Mouse (Mus musculus) neutrophil, adult 5-6 weeks (primary cell): Measurements from ENCODE around the gene Mgat5. TPM values are rescaled to one million over a fixed set of nuclear protein-coding genes. Genes with fewer than 3 reads are reported as not detected.

Experiments used
- ATAC-seq: fragments of 151-379, 151-347 bp; 2 replicates; pipeline ENCODE4 v1.8.0; 2017; ENCODE audit warnings: mild to moderate bottlenecking, moderate TSS enrichment; ENCODE audit not compliant: insufficient number of reproducible peaks, poor library complexity, low FRiP score, severe bottlenecking; ENCODE audit errors: extremely low read depth
- total RNA-seq: library from RNA; stranded (forward); fragments of 200-1000 nt; gene quantifications from 2 replicates; pipeline ENCODE4 v1.2.3, GENCODE M21; 2017

The Mgat5 gene
- total RNA-seq, 1 experiment from 2014 or later: 15.1 TPM

DNA sequence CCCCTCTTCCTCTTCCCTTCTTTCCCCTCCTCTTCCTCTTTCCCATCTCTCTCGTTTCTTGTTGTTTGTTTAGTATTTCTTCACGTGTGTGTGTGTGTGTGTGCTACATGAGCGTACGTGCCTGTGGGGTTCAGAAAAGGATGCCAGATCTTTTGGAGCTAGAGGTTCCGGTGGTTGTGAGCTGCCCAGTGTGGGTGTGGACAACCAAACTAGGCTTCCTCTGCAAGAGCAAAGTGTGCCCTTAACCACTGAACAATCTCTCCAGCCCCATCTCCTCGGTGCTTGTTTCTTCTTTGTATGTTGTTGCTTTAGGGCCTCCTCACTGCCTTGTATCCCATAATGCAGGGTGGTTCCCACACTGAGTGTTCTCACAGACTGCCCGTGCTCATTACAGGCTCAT, 113.7 kb downstream of the Mgat5 start:
- no peak for ATAC-seq

DNA sequence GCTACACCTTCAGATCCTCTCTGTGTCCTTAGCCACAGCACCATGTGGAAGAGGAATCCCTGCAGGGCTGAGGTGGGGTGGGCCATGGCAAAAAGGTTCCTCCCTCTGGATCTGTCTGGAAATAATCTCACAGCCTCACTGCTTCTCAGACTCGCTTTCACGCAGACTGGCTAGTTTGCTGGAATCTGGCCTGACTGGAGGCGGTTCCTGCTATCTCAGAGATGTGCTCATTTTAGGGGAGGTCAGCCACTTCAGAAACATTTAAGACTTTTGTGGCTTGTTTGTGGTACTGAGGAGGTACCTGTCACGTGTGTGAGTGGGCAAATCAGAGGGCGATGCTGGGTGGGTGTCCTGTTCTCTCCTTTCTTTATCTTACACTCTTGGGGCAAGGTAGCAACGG, 115.0 kb downstream of the Mgat5 start:
- no peak for ATAC-seq

DNA sequence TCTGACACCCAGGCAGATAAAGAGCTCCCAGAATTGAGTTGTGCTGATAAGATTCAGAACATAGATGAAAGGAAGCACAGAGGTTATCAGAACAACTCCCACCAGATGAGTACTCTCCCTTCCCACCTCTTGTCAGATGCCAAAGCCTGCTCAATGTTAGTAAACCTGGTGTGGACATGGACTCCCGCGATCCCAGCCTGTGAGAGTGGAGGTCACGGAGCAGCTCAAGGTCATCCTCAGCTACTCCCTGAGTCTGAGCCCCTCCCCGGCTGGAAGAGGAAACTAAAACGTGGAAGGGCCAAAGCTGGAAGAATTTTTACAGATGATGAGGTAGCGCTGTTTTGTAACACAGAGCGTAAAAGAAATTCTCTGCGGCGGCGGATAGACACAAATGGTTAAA, 116.1 kb downstream of the Mgat5 start:
- no peak for ATAC-seq

DNA sequence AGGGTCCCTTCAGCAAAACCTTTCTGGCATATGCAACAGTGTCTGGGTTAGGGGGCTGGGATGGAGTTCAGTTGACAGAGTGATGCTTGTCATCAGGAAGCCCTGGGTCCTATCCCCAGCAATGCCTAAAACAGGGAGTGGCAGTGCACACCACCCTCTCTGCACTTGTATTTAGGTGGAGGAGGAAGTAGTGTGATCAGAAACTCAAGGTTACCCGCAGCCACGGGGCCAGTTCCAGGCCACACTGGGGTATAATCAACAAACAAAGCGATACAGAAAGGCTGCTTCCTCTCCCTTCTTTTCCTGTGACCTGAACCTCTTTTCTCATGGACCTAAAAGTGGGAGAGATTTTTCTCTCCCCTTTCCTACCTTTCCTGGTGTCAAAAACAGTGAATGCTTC, 116.8 kb downstream of the Mgat5 start:
- ATAC-seq: no peak

DNA sequence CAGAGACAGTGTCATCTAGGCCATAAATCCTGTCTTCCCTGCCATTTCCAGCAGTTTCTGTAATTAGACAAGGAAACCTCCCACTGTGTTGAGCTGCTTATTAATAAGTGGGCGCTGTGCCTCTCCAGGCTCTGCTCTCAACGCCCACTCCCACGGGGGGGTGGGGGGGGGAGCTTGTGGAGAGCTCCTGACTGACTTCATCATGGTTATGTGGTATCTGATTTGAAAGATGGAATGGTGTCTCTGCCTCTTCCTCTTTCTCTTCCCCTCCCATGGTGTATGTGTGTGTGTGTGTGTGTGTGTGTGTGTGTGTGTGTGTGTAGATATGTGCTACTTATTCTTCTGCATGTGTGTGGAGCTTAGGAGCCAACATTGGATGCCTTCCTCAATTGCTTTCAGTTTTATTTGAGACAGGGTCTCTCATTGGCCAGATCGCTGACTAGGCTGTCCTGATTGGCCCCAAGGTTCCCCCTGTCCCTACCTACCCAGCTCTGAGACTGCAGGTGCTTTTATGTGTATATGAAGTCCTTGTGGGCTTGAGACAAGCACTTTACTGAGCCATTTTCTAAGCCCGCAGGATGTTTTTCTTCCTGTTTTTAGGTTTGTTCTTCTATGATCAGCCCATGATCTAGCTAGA, 117.5 kb downstream of the Mgat5 start:
- peak; percentile 62 for ATAC-seq

DNA sequence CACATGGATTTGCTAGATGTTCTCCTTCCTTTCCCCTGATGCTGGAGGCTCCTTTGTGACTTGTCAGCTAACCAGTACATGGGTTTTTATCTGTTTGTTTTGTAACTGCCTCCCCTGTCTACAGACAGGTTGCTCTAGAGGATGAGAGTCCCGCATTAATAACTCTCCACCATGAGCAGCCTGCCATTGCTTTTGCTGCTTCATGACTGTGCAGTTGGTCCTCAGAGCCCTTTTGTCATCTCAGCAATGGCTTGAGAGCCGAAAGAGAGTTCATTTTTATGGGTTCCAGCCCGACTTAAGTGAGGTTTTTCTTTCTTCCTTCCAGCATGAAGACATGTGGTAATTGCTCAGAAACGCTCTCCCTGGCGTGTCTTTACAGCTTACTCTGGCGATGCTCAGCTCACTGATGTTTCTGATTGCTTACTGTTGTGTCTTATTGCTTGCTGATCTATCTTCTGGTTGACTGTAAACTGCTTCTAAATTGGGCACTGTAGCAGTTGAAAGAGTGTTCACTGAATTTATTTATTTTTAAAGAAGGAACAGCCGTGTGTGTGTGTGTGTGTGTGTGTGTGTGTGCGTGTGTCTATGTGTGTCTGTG, 120.9 kb downstream of the Mgat5 start:
- ATAC-seq: no peak

DNA sequence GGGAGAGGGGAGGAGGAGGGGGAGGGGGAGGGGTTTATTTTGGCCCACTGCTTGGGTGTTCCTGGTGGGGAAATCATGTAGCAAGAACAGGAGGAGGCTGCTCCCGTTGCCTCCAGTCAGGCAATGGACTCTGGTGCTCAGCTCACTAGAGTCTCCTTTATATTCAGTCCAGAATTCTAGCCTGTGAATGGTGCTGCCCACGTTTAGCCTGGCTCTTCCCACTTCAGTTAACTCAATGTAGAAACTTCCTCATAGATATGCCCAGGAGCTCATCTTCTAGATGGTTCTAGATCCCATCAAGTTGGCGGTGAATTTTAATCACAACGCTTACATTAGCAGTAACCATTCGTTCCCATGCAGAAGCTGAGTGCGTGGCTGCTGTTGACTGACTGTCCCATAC, 123.0 kb downstream of the Mgat5 start:
- ATAC-seq: no peak

DNA sequence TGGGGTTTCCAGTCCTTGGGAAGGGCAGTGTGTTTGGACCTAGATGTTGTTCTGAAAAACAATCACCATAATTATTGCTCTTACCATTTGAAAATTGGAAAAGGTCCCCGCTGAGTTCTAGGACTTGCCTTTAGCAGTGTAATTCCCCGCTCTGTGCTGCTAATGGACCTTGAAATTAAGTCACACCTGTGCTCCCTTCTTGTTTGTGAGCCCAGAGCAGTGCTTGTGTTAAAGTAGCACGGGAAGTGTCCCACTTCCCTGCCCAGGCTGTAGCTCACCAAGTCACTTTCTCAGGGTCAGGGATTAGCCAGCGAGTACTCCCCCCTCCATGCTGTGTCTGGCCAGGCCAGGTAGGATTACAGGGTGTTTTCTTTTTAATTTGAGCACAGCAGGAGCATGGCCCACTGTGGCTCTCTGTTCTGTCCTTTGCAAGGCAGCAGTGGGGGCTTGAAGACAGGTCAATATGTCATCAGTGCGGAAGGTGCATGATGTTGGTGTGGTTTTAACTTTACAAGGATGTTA, 123.6 kb downstream of the Mgat5 start:
- ATAC-seq: no peak

DNA sequence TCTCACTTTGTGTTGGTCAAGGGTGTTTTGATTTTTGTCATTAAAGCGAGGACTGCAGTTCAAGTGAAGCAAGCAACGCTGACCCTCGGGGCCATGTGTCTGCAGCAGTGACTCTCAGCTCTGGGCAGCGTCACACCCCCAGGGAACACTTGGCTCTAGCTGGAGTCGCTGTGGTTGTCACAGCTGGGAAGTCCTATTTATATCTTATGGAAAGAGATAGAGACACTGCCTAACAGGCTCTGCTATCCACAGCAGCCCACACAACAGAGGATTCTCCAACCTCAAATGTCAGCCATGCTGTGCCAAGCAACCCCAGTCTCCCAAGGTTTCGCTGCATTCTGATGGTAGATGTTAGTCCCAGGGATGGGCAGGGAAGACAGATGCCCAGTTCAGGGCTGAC, 125.0 kb downstream of the Mgat5 start:
- no peak for ATAC-seq

DNA sequence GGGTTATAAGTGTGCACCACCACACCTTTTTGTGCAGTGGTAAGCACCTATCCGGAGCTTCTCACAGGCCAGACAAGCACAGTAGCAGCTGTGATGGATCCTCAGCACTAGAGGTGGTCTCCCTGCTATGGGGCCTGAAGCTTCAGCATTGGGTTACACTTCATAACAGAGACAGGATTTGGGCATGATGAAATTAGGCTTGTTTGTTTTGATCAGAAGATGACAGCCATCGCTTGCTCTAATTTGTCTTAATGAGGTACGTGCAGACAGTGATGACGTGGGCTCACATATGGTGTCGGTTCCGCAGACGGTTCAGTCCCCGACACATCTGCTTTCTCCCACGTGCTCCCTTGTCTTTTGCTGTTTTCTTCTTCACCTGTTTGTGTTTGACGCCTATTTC, 132.9 kb downstream of the Mgat5 start:
- ATAC-seq: no peak

DNA sequence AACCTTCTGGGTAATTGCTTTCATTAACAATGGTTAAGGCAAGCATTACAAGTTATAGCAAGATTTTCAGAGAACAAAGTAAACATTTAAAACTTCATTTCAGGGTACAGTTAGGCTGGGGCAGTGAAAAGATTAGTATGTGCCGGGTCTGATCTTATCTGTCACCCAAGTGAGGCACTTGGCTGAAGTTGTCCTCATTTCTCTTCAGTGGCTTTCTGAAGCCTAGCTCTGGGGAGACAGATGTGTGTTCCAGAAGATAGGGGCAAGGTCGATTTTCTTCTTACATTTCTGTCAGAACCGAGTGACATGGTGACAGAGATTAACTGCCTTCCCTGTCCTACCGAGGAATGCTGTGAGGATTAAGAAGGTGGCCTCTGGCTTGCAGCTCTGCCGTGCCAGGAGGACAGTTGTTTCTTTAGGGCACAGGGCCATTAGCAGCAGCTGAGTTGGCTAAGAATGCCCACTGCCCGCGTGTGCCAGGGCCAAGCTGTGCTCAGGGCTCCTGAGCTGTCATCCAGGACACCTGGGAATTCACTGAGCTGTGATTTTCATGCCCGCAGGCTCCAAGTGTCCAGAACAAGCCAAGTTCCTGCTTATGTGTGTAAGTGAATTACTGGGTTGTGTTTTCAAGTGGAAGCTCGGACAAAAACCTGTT, 134.1 kb downstream of the Mgat5 start:
- ATAC-seq: no peak

DNA sequence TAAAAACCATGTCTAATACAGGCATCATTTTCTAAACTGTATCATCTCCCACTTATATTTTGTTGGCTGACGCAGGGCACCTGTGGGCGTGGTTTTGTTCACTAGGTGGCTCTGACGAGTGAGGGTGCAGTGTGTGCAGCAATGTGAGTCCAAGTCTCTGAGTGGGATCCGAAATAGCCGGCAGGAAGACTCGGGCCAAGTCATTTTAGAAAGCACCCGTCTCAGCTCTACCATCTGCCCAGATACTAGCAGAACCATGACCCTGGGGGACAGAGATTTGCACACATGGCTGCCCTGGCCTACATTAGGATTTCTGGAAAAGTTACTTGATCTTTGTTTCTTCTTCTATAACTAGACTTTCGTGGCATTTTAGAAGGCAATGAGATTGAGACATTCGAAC, 135.5 kb downstream of the Mgat5 start:
- no peak for ATAC-seq

DNA sequence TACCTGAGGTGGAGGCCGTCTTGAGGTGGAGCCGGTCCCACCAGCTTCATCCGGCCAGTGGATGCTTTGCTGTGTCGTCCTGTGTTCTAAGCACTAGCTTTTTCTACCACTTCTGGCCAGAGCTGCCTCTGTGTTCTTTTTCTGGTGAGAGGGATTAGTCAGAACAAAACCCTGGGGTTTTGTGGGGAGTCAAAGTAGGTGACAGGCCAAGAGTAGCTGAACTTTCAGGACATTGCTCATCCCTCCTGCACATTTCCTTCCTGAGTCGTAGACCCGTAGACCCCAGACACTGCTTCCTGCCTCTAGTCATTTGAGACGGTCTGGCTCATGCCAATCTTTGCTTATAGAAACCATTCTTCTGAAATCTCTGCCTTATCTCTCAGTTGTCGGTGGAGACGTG, 140.1 kb downstream of the Mgat5 start:
- ATAC-seq: no peak

DNA sequence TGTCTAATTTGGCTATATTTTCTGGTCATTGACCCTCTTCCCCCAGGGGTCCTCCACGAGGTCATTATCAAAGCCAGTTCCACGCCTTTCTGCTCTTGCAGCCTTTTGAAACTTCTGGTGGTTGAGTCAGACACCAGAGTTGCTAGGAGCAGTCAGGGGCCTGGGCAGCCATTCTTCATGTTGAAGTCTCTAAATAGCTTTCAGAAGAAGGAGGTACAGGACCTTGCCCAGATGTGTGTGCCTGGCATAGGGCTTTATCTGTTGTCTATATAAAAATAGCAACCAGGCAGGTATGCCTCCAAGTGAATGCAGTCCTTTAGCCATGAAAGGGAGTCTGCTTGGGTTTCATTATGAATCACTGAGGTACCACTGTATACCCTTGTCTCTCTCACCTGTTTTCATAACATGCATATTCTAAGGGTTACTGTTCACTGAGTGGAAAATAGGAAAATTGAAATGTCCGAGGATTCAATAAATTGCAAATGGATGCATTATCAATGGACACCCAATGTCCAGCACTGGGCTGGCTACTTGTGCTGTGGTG, 141.9 kb downstream of the Mgat5 start:
- no peak for ATAC-seq

DNA sequence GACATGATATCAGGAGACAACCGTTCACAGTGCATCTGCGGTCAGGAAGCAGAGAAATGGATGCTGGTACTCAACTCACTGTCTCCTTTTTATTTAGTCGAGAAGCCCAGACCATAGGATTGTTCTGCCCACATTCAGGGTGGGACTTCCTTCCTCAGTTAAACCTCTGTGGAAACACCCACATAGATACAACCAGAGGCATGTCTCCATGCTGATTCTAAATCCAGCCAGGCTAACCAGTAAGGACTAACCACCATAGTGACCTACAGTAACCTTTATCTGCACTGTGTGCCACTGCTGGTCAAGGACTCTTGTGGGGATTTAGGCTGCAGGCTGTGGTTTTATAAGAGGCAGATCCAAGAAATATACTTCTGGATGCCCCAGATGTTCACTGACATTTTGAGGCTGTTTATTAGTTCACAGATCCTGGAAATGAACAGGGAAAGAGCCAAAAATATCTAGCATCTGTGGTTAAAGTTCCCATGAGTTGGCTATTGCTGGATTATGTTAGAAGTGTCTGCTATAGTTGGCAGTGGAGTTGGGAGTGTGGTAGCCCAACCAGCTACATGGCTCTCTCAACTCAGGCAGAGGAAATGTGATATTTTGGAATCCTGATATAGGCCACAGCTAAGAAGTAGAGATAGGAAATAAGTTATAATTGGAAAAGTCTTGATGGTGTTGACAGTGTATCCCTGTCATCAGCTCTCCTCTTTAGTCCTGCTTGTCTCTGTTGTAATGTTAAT, 143.2 kb downstream of the Mgat5 start:
- no peak for ATAC-seq

DNA sequence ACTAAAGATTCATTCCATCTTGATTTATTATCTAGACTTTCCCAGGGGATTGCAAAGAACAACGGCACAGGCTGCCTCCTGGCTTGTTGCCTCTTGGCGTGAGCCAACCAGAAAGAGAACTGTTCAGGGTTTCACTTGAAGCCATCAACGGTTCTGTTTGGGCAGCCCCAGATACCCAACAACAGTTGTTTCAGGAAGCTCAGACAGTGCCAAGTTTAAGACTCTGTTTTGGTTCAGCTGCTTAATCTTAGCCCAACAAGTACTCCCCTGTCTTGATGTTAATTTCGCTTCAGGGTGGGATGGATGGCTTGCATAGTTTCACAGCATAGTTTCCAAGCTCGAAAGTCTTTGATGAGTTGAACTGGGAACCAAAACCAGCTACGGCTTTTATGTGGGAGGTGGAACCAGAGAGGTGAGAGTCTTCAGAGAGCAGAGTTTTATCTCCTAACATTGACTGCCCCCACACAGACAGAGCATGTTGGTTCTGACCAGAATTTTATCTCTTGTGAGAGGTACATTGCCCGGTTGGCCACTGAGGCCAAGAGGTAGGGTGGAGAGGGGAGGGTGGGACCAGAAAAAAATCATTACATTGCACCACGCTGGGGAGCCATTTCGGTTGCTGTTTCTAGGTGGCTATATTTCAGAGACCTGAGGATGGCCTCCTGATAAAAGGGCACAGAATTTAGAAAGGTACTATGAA, 144.0 kb downstream of the Mgat5 start:
- no peak for ATAC-seq

DNA sequence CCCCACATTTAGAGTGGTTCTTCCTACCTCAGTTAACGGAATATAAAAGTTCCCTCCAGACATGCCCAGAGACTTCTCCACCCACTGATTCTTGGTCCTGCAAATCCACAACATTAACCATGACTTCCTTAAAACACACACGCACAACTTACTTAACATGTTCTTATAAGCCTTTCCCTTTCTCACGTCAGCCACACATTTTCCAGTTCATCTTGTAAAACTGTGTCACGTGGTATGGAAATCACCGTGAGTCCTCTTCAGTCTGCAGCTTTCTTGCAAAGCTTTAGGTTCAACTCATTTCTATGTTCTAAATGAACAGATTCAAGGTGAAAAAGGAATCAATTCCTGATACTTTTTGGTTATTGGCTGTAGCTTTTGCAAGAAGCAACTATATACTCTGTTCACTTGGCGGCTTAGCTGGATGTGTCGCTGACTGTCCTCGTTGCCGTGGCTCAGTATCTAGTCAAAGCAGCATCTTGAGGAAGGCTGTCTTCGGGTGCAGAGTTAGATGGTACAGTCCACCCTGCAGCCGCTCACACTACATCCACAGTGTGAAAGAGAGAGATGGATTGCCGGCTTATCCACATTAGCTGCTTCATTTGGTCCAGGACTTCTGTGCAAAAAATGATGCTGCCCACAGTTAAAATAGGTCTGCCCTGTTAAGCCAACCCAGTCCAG, 146.7 kb downstream of the Mgat5 start:
- no peak for ATAC-seq

DNA sequence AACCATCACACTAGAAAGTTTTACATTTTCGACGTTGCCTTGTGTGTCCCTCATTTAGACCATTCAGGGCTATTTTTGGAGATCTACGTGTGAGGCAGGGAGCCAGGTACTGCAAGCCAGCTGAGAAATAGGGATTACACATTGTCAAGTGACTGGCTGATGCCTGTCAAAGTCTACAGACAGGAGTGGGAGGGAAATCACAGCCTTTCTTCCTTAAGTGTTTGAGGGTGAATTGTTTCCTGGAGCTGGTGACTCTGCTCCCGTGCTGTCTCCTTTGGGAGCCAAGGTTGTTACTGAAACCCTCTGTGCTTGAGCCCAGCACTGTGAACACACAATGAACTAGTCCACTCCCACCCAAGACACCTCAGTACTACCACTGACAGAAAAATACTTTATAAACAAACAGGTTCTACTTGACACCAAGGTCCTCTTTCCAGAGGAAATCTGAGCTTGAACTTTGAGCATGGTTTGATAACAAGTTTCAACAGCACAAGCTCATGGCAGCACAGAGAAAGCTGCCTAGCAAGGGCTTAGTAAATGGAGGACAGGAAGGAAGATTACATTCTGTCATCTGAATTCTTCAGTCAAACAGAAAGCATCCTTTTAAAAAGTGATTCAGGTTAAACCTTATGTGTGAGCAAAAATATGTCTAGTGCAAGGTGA, 147.4 kb downstream of the Mgat5 start:
- no peak for ATAC-seq
